23 mouse cellular contexts compared by ENCODE assay signal in the genomic region with DNA sequence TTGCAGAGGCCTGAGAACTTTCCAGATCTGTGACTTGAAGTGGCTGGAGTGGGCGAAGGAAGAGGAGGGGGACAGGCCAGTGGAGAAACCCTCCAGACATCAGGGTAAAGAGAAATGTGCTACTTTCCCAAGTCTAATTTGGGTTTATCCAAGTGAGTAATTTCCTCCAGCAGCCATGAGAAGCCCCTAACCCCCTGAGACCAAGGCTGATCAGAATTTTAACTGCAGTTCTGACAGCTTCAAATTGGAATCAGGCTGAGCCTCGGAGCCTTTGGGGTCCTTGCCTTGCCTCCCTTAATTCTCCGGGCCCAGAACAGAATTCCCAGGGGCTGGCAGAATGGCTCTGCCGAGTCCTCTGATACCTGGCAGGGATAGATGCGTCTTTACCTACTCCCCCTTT.
DNase-seq lines count a peak whose midpoint lies in the region; ATAC-seq and TF ChIP-seq lines count a peak whose summit lies in the region.
"Had no signal": no experiment of that assay in that cellular context is flagged by ENCODE, and none has a peak within 500 bp of the region (broad histone marks: within the 10 kb centered on the region; RNA-seq: fewer than 3 reads in every experiment).

No protein-coding gene starts in this region.

- DNase-seq in hindbrain, postnatal 0 days (ENCODE audit: low spot score): peak; percentile 56
- no peak for DNase-seq in hindbrain, embryonic 14.5 days (ENCODE audit: low spot score)
- DNase-seq in brain, embryonic 14.5 days (ENCODE audit: low read depth): peak; percentile 29
- DNase-seq: adrenal gland, adult 2 months; adrenal gland, postnatal 14 days; cerebellum, adult 11-12 months; cerebellum, adult 8-10 months; forebrain, postnatal 0 days; gastrocnemius, adult 2 months; gastrocnemius, postnatal 14 days; heart, postnatal 10 days; heart, postnatal 4 days; kidney, adult 18-20 months had no signal

- 71% methylated on average over 5 of the region's 5 CpGs for WGBS in hindbrain, embryonic 13.5 days
- WGBS in hindbrain, embryonic 12.5 days: 64% methylated on average over 5 of the region's 5 CpGs
- WGBS in hindbrain, postnatal 0 days: 58% methylated on average over 5 of the region's 5 CpGs
- WGBS in hindbrain, embryonic 14.5 days: 63% methylated on average over 5 of the region's 5 CpGs

- H3K4me2 ChIP-seq in hindbrain, embryonic 13.5 days: no peak overlapping the region
- H3K4me2 ChIP-seq in hindbrain, embryonic 12.5 days (replicated peaks): no peak overlapping the region
- H3K4me2 ChIP-seq in hindbrain, postnatal 0 days (ENCODE audit: low read depth, low read length): no peak overlapping the region
- H3K4me2 ChIP-seq in hindbrain, embryonic 14.5 days (replicated peaks): no peak overlapping the region
- H3K4me2 ChIP-seq: embryonic facial prominence, embryonic 12.5 days; embryonic facial prominence, embryonic 15.5 days; heart, embryonic 12.5 days; heart, embryonic 15.5 days had no signal

- no peak overlapping the region for H3K4me3 ChIP-seq in hindbrain, embryonic 13.5 days
- H3K4me3 ChIP-seq in hindbrain, embryonic 12.5 days: no peak overlapping the region
- H3K4me3 ChIP-seq in hindbrain, postnatal 0 days (ENCODE audit: low read length): no peak overlapping the region
- no peak overlapping the region for H3K4me3 ChIP-seq in hindbrain, embryonic 14.5 days (replicated peaks; ENCODE audit: low read length)
- H3K4me3 ChIP-seq: embryonic facial prominence, embryonic 12.5 days; embryonic facial prominence, embryonic 15.5 days; gastrocnemius, adult 2 months; heart, embryonic 12.5 days; heart, embryonic 15.5 days had no signal

- no peak overlapping the region for H3K9ac ChIP-seq in hindbrain, embryonic 13.5 days
- no peak overlapping the region for H3K9ac ChIP-seq in hindbrain, embryonic 12.5 days
- no peak overlapping the region for H3K9ac ChIP-seq in hindbrain, postnatal 0 days (replicated peaks; ENCODE audit: low read length)
- no peak overlapping the region for H3K9ac ChIP-seq in hindbrain, embryonic 14.5 days
- H3K9ac ChIP-seq: embryonic facial prominence, embryonic 12.5 days; embryonic facial prominence, embryonic 15.5 days; forebrain, postnatal 0 days; heart, embryonic 12.5 days; heart, embryonic 15.5 days had no signal

- H3K9me3 ChIP-seq in hindbrain, embryonic 13.5 days: no peaks in the 10 kb centered on the region
- H3K9me3 ChIP-seq in hindbrain, embryonic 12.5 days (replicated peaks): no peaks in the 10 kb centered on the region
- no peaks in the 10 kb centered on the region for H3K9me3 ChIP-seq in hindbrain, postnatal 0 days (ENCODE audit: low read length)
- 0 out of 2 replicates have a peak, but pooled peaks cover 7% of the 10 kb centered on the region for H3K9me3 ChIP-seq in hindbrain, embryonic 14.5 days (ENCODE audit: control insufficient read depth, low read length)
- H3K9me3 ChIP-seq: embryonic facial prominence, embryonic 15.5 days; heart, embryonic 15.5 days had no signal

- peaks cover 17% of the 10 kb centered on the region for H3K4me1 ChIP-seq in hindbrain, embryonic 13.5 days (replicated peaks)
- H3K4me1 ChIP-seq in hindbrain, embryonic 12.5 days: 0 out of 2 replicates have a peak, but pooled peaks cover 4% of the 10 kb centered on the region
- peaks cover 7% of the 10 kb centered on the region for H3K4me1 ChIP-seq in hindbrain, postnatal 0 days (ENCODE audit: insufficient read depth, low read length)
- peaks cover 7% of the 10 kb centered on the region; the same call in 1 of the 2 replicates for H3K4me1 ChIP-seq in hindbrain, embryonic 14.5 days (replicated peaks; ENCODE audit: control insufficient read depth, insufficient read depth, low read length)
- H3K4me1 ChIP-seq: embryonic facial prominence, embryonic 15.5 days; heart, embryonic 12.5 days; heart, embryonic 15.5 days had no signal

- H3K27ac ChIP-seq in hindbrain, embryonic 13.5 days: peak overlapping the region; percentile 18; the same call in 1 of the 2 replicates
- no peak overlapping the region for H3K27ac ChIP-seq in hindbrain, embryonic 12.5 days
- no peak overlapping the region for H3K27ac ChIP-seq in hindbrain, postnatal 0 days
- no peak overlapping the region for H3K27ac ChIP-seq in hindbrain, embryonic 14.5 days
- H3K27ac ChIP-seq: embryonic facial prominence, embryonic 12.5 days; embryonic facial prominence, embryonic 15.5 days; gastrocnemius, adult 2 months; heart, embryonic 15.5 days had no signal

- TF ChIP-seq CTCF in hindbrain, postnatal 0 days (IDR thresholded peaks at IDR 0.05; ENCODE audit: low read depth): no peak
- TF ChIP-seq CTCF in brain, embryonic 14.5 days (IDR thresholded peaks at IDR 0.05; ENCODE audit: borderline replicate concordance, extremely low read depth, insufficient read depth, insufficient read length): no peak

- no peaks in the 10 kb centered on the region for H3K36me3 ChIP-seq in hindbrain, embryonic 13.5 days
- no peaks in the 10 kb centered on the region for H3K36me3 ChIP-seq in hindbrain, embryonic 12.5 days
- no peaks in the 10 kb centered on the region for H3K36me3 ChIP-seq in hindbrain, postnatal 0 days (ENCODE audit: insufficient read depth, low read length)
- no peaks in the 10 kb centered on the region for H3K36me3 ChIP-seq in hindbrain, embryonic 14.5 days (replicated peaks; ENCODE audit: control insufficient read depth, insufficient read depth)
- H3K36me3 ChIP-seq: embryonic facial prominence, embryonic 12.5 days; embryonic facial prominence, embryonic 15.5 days; heart, embryonic 12.5 days; heart, embryonic 15.5 days had no signal

- 0 out of 2 replicates have a peak, but pooled peaks have one; percentile 49 for ATAC-seq in hindbrain, embryonic 13.5 days (ENCODE audit: low FRiP score)
- ATAC-seq in hindbrain, embryonic 12.5 days (ENCODE audit: low FRiP score): no peak
- ATAC-seq in hindbrain, postnatal 0 days: no peak
- ATAC-seq in hindbrain, embryonic 14.5 days (ENCODE audit: low FRiP score): no peak
- ATAC-seq in inflammation-experienced regulatory T-cells, adult 6 months: no peak
- ATAC-seq: CD4-positive, CD25-positive, alpha-beta regulatory T cell, adult 4 months; forebrain, embryonic 14.5 days; forebrain, postnatal 0 days; intestine, embryonic 16.5 days had no signal

- no peaks in the 10 kb centered on the region for H3K27me3 ChIP-seq in hindbrain, embryonic 13.5 days
- H3K27me3 ChIP-seq in hindbrain, embryonic 12.5 days: no peaks in the 10 kb centered on the region
- H3K27me3 ChIP-seq in hindbrain, postnatal 0 days (ENCODE audit: insufficient read depth, low read length): no peaks in the 10 kb centered on the region
- H3K27me3 ChIP-seq in hindbrain, embryonic 14.5 days (ENCODE audit: control insufficient read depth, insufficient read depth, low read length): no peaks in the 10 kb centered on the region
- H3K27me3 ChIP-seq: embryonic facial prominence, embryonic 12.5 days; embryonic facial prominence, embryonic 15.5 days; heart, embryonic 12.5 days; heart, embryonic 15.5 days had no signal

- TF ChIP-seq POLR2A in brain, embryonic 14.5 days (IDR thresholded peaks at IDR 0.05; ENCODE audit: borderline replicate concordance, extremely low read depth, insufficient read depth, insufficient read length, poor library complexity, severe bottlenecking): no peak
